Mouse (Mus musculus) limb, embryonic 13.5 days (tissue): ENCODE results near the gene Rarg. TPM values are rescaled to one million over a fixed set of nuclear protein-coding genes. Genes with fewer than 3 reads are reported as not detected.
"Not testable (repeated sequence)": the region's sequence is repeated elsewhere in the genome, so short reads cannot be mapped to it uniquely, and the experiment has no call there.

ENCODE experiments used
- ATAC-seq: fragments of 200-750 bp; cut with Nextera tagmentation; 2 replicates; pipeline ENCODE4 v1.8.0; 2017; ENCODE audit warnings: low read depth, moderate number of reproducible peaks, moderate TSS enrichment; ENCODE audit not compliant: low FRiP score
- H3K27ac ChIP-seq: fragments of 300-500 bp; sonication (generic); 2 replicates; pipeline ENCODE4 v1.5.1; 2015; ENCODE audit warnings: inconsistent platforms, mild to moderate bottlenecking, moderate library complexity
- H3K27me3 ChIP-seq: fragments of 300-500 bp; sonication (generic); 2 replicates; pipeline ENCODE4 v1.6.1; 2015; ENCODE audit warnings: mild to moderate bottlenecking, inconsistent platforms
- H3K36me3 ChIP-seq: fragments of 300-500 bp; sonication (generic); 2 replicates; pipeline ENCODE4 v1.6.1; 2015; ENCODE audit warnings: inconsistent platforms, mild to moderate bottlenecking, moderate library complexity
- H3K4me1 ChIP-seq: fragments of 300-500 bp; sonication (generic); 2 replicates; pipeline ENCODE4 v1.6.1; 2015; ENCODE audit warnings: inconsistent platforms
- H3K4me2 ChIP-seq: fragments of 300-500 bp; sonication (generic); replicated peaks from 2 replicates; pipeline ENCODE4 v1.6.1; 2015; ENCODE audit warnings: inconsistent platforms, mild to moderate bottlenecking, moderate library complexity
- H3K4me3 ChIP-seq: fragments of 300-500 bp; sonication (generic); 2 replicates; pipeline ENCODE4 v1.5.1; 2015; ENCODE audit warnings: moderate library complexity, mild to moderate bottlenecking, inconsistent platforms
- H3K9ac ChIP-seq: fragments of 300-500 bp; sonication (generic); 2 replicates; pipeline ENCODE4 v1.6.1; 2015; ENCODE audit warnings: mild to moderate bottlenecking, inconsistent platforms
- H3K9me3 ChIP-seq: fragments of 300-500 bp; sonication (generic); 2 replicates; pipeline ENCODE4 v1.6.1; 2016; ENCODE audit warnings: inconsistent platforms
- WGBS: fragments of 180-500 bp; shearing (Covaris S2); methylation state at CpG from one replicate; pipeline ENCODE4 v1.1.7; 2015; 5-methylcytosine and 5-hydroxymethylcytosine counted together
- polyA plus RNA-seq: library from polyadenylated mRNA; unstranded; fragments of >200 nt; fragmentation: Nextera tagmentation; extraction: Ambion mirVana; gene quantifications from 2 replicates; pipeline ENCODE4 v1.2.1, GENCODE M21; 2015

The Rarg gene
- polyA plus RNA-seq, 1 experiment from 2014 or later, result 145 TPM

DNA sequence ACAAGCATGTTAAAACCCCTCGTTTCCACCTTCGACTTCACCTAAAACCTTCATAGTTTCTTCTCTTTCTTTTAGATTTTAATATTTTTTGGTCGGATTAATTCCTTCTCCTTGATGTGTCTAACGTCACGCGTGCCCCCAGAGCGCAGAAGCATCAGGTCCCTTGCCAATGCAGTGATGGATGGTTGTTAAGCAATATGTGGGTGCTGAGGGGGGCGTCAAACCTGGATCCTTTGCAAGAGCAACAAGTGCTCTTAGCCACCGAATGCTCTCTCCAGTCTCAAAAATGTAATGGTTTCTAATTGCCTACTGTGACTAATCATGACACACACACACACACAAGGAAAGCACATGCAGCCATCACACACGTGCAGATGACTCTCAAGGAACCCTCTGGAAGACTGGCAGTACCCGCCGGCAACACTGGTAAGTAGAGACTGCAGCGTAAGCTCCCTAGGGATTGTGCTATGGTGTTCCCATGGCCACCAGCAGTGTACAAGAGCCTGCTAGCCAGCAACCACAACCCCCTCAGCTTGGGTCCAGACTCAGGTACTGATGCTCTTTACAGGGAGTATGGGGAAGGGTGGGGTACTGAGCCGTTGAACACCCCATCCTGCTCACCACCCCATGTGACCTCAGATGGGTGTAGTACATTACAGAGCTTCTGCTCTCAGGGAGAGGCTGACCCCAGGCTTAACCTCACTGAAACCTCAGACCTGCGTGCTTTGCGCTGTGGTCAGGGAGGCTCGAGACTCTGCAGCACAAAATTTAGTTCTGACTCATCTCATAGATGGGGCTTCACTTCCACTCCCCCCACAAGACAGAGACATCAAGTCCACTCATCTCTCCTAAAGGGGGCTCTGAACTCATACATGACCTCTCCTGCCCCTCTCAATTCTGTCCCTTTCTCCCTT is 26.7 kb downstream of the Rarg start:
- H3K9me3 ChIP-seq, result no peaks in the 10 kb centered on the region
- H3K4me3 ChIP-seq, result no peak overlapping the region
- ATAC-seq, result no peak
- no peaks in the 10 kb centered on the region for H3K27me3 ChIP-seq
- no peak overlapping the region for H3K9ac ChIP-seq
- H3K4me1 ChIP-seq, result peaks cover 18% of the 10 kb centered on the region
- H3K27ac ChIP-seq, result no peak overlapping the region
- 76% methylated on average over 17 of the region's 17 CpGs for WGBS
- peaks cover 23% of the 10 kb centered on the region for H3K36me3 ChIP-seq
- no peak overlapping the region for H3K4me2 ChIP-seq

DNA sequence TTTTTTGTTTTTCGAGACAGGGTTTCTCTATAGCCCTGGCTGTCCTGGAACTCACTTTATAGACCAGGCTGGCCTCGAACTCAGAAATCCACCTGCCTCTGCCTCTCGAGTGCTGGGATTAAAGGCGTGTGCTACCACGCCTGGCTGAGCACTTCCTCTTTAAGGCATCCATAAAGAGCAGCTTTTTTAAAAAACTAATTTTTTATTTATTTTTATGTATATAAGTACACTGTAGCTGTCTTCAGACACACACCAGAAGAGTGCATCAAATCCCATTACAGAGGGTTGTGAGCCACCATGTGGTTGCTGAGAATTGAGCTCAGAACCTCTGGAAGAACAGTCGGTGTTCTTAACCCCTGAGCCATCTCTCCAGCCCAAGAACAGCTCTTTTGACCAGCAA is 31.7 kb downstream of the Rarg start:
- H3K4me3 ChIP-seq, H3K9ac ChIP-seq, ATAC-seq, H3K9me3 ChIP-seq, H3K4me2 ChIP-seq, H3K27ac ChIP-seq, H3K36me3 ChIP-seq: not testable (repeated sequence)
- 71% methylated on average over 6 of the region's 6 CpGs for WGBS
- H3K27me3 ChIP-seq, result peaks cover 20% of the 10 kb centered on the region
- peaks cover 18% of the 10 kb centered on the region for H3K4me1 ChIP-seq

GRCm38 (mm10) chr15:102224992-102225617 is 32.2 kb downstream of the Rarg start:
- H3K4me3 ChIP-seq, result peak overlapping the region; percentile 51
- WGBS, result 15% methylated on average over 21 of the region's 21 CpGs
- H3K27me3 ChIP-seq, result peaks cover 20% of the 10 kb centered on the region
- ATAC-seq, result no peak
- no peaks in the 10 kb centered on the region for H3K36me3 ChIP-seq
- H3K9ac ChIP-seq, result peak overlapping the region; percentile 66
- H3K4me2 ChIP-seq, result peak overlapping the region; percentile 89
- H3K4me1 ChIP-seq, result peaks cover 18% of the 10 kb centered on the region
- H3K9me3 ChIP-seq, result no peaks in the 10 kb centered on the region
- H3K27ac ChIP-seq, result no peak overlapping the region

DNA sequence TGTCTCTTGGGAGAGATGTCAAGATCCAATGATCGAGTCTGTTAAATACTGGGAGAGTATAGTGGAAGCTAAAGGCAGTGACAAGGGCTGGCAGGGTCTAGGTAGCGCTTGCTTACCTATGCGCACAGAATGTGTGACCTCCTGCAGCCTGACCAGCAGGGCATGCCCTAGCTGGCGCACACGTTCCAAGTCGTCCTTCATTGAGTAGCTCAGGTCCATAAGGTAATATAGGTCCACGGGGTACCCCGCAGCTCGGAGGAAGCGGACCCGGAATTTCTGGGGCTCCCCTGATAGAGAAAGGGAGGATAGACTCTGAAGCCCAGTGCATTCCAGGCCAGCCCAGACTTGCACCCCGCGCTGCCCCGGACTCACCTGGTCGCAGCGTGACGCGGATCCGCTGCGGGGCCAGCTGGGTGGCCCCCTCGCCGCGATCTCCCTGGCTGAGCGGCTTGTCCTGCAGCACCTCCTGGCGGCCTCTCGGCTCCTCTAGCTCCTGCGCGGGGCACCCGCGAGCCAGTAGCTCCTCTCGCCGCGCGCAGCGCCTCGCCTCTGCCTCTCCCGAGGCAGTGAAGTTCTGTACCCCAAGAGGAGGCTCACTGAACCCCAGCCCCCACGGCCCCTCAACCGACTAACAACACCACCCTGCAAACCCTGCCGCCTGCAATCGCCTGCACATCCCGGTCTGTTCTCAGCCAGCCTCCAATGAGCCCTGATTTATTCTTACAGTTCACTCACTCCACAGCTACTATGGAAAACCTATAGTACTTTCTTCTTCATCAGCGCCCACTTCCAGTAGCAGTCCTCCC is 32.9 kb downstream of the Rarg start:
- H3K4me2 ChIP-seq, result peak overlapping the region; percentile 89
- no peak overlapping the region for H3K27ac ChIP-seq
- H3K4me1 ChIP-seq, result peaks cover 18% of the 10 kb centered on the region
- ATAC-seq, result peak; percentile 91
- WGBS, result 3% methylated on average over 43 of the region's 43 CpGs
- H3K27me3 ChIP-seq, result peaks cover 20% of the 10 kb centered on the region
- H3K9ac ChIP-seq, result peak overlapping the region; percentile 66
- no peaks in the 10 kb centered on the region for H3K9me3 ChIP-seq
- H3K4me3 ChIP-seq, result peak overlapping the region; percentile 51
- no peaks in the 10 kb centered on the region for H3K36me3 ChIP-seq

DNA sequence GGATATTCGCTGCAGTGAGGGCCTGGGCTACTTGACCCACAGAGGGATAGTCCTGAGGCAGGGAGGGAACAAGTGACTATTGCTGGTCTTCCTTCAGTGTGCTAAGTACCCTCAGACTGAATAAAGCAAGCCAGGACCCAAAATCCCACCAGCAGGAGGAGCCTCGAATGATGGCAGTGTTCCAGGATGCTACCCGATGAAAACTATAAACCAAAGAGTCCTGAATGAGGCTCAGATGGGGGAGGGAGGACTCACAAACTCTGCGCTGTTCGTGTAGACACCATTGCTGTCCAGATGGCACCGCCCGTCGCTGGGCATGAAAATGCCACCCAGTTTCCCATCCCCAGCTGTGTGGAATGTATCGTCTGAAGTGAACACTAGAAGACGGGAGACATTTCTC is 34.9 kb downstream of the Rarg start:
- Histone ChIP-seq H3K4me2 (no peak overlapping the region), H3K27ac (no peak overlapping the region), H3K4me3 (no peak overlapping the region), H3K9me3 (no peaks in the 10 kb centered on the region), H3K36me3 (0 out of 2 replicates have a peak, but pooled peaks cover 2% of the 10 kb centered on the region), H3K27me3 (peaks cover 20% of the 10 kb centered on the region), H3K9ac (no peak overlapping the region), H3K4me1 (peaks cover 18% of the 10 kb centered on the region)
- no peak for ATAC-seq
- WGBS, result 60% methylated on average over 10 of the region's 10 CpGs

- H3K27ac ChIP-seq, result no peak overlapping the region
- H3K9ac ChIP-seq, result peak overlapping the region; percentile 19; the same call in 1 of the 2 replicates
- H3K36me3 ChIP-seq, result peaks cover 50% of the 10 kb centered on the region
- no peak overlapping the region for H3K4me2 ChIP-seq
- 87% methylated on average over 7 of the region's 7 CpGs for WGBS
- H3K27me3 ChIP-seq, result peaks cover 5% of the 10 kb centered on the region; the same call in 1 of the 2 replicates
- 0 out of 2 replicates have a peak, but pooled peaks cover 2% of the 10 kb centered on the region for H3K4me1 ChIP-seq
- H3K4me3 ChIP-seq, result no peak overlapping the region
- no peak for ATAC-seq
- H3K9me3 ChIP-seq, result no peaks in the 10 kb centered on the region
These were observed 40.0 kb downstream of the Rarg start for GRCm38 (mm10) chr15:102217325-102217724.

- no peaks in the 10 kb centered on the region for H3K4me1 ChIP-seq
- no peak overlapping the region for H3K4me2 ChIP-seq
- ATAC-seq, result peak; percentile 36; the same call in 1 of the 2 replicates
- H3K4me3 ChIP-seq, result no peak overlapping the region
- H3K27ac ChIP-seq, result no peak overlapping the region
- peak overlapping the region; percentile 19; the same call in 1 of the 2 replicates for H3K9ac ChIP-seq
- no peaks in the 10 kb centered on the region for H3K27me3 ChIP-seq
- H3K36me3 ChIP-seq, result peaks cover 57% of the 10 kb centered on the region
- H3K9me3 ChIP-seq, result no peaks in the 10 kb centered on the region
- 88% methylated on average over 16 of the region's 16 CpGs for WGBS
These were observed 40.7 kb downstream of the Rarg start for GRCm38 (mm10) chr15:102216459-102217228.

- Histone ChIP-seq H3K4me3 (no peak overlapping the region), H3K9ac (no peak overlapping the region), H3K4me2 (no peak overlapping the region), H3K27ac (no peak overlapping the region), H3K27me3 (no peaks in the 10 kb centered on the region), H3K4me1 (no peaks in the 10 kb centered on the region), H3K36me3 (peaks cover 66% of the 10 kb centered on the region), H3K9me3 (no peaks in the 10 kb centered on the region)
- 65% methylated on average over 6 of the region's 6 CpGs for WGBS
- ATAC-seq, result no peak
These were observed 41.7 kb downstream of the Rarg start for GRCm38 (mm10) chr15:102215624-102216023.

DNA sequence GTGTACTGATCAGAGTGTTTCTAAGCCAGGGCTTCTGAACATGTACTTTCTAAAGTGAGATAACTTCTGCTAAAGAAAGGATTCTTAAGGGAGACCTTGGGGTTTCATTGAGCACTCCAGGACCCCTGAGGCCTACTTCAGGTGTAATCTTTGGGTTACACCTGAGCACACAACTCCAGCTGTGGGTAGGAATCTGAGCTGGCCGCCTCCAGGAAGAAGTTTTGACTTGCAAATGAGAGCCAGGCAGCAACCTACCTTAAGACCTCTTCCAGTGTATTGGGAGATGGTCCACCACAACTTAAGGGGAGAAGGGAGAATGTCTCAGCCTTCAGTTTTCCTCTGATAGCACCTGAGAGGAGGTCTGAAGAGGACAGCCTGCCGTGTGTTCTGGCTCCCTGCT is 43.2 kb downstream of the Rarg start:
- H3K36me3 ChIP-seq, result peaks cover 80% of the 10 kb centered on the region
- no peaks in the 10 kb centered on the region for H3K9me3 ChIP-seq
- no peaks in the 10 kb centered on the region for H3K4me1 ChIP-seq
- H3K27me3 ChIP-seq, result no peaks in the 10 kb centered on the region
- H3K4me2 ChIP-seq, result no peak overlapping the region
- no peak overlapping the region for H3K27ac ChIP-seq
- ATAC-seq, result no peak
- no peak overlapping the region for H3K4me3 ChIP-seq
- 54% methylated on average over 2 of the region's 2 CpGs for WGBS
- no peak overlapping the region for H3K9ac ChIP-seq

DNA sequence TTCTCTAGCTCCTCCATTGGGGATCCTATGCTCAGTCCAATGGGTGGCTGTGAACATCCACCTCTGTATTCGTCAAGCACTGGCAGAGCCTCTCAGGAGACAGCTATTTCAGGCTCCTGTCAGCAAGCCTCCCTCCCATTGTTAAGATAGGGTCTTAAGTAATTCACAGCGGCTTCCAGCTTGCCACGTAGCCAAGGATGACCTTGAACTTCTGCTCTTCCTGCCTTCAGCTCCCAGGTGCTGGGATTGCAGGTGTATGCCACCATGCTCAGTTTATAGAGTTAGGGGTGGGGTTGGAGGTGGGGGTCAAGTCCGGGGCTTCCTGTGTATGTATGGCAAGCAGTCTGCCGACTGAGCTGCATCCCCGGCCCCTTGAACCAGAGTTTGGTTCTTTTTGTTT is 45.4 kb downstream of the Rarg start:
- ATAC-seq, result no peak

DNA sequence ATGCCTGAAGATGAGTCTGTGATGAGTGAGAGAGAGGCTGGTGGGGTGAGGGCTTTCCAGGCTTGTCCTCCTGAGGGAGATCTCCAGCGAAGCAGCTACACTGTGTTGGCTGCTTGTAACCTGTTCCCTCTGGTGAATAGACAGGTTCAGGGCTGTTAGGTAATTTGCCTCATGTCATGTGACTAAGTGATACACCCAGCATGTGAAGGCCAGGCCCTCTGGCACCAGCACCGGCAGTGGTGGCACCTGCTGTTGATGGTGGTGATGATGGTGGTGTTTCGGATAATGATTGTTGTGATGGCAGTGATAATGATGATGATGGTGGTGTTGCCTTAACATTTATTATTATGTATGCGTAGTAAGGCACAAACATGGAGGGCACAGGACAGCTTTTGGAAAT is 46.5 kb downstream of the Rarg start:
- Histone ChIP-seq H3K27ac (no peak overlapping the region), H3K4me2 (no peak overlapping the region), H3K9me3 (no peaks in the 10 kb centered on the region), H3K27me3 (no peaks in the 10 kb centered on the region), H3K36me3 (peaks cover 93% of the 10 kb centered on the region), H3K4me1 (peaks cover 19% of the 10 kb centered on the region), H3K9ac (no peak overlapping the region), H3K4me3 (no peak overlapping the region)
- 91% methylated on average over 4 of the region's 4 CpGs for WGBS
- no peak for ATAC-seq

More for the DNA sequence above, 45.4 kb downstream of the Rarg start:
- Histone ChIP-seq H3K4me2 (no peak overlapping the region), H3K4me1 (peaks cover 10% of the 10 kb centered on the region), H3K9ac (no peak overlapping the region), H3K9me3 (no peaks in the 10 kb centered on the region), H3K4me3 (no peak overlapping the region), H3K27me3 (no peaks in the 10 kb centered on the region), H3K27ac (no peak overlapping the region), H3K36me3 (peaks cover 96% of the 10 kb centered on the region)
- WGBS, result 82% methylated on average over 6 of the region's 6 CpGs
